Mouse (Mus musculus) forebrain, embryonic 16.5 days (tissue): ENCODE results near the gene Cbfa2t2. TPM values are rescaled to one million over a fixed set of nuclear protein-coding genes. Genes with fewer than 3 reads are reported as not detected.
"Not testable (repeated sequence)": the region's sequence is repeated elsewhere in the genome, so short reads cannot be mapped to it uniquely, and the experiment has no call there.

ENCODE experiments used
- ATAC-seq: fragments of 200-750 bp; cut with Nextera tagmentation; 2 replicates; pipeline ENCODE4 v1.8.0; 2017; ENCODE audit warnings: mild to moderate bottlenecking, moderate library complexity
- H3K27ac ChIP-seq: fragments of 300-500 bp; sonication (generic); 2 replicates; pipeline ENCODE4 v1.5.1; 2014; ENCODE audit warnings: low read length, control low read depth
- H3K27me3 ChIP-seq: fragments of 300-500 bp; sonication (generic); replicated peaks from 2 replicates; pipeline ENCODE4 v1.6.1; 2014; ENCODE audit warnings: low read length; ENCODE audit not compliant: control insufficient read depth, insufficient read depth
- H3K36me3 ChIP-seq: fragments of 300-500 bp; sonication (generic); 2 replicates; pipeline ENCODE4 v1.6.1; 2014; ENCODE audit not compliant: control insufficient read depth, insufficient read depth
- H3K4me1 ChIP-seq: fragments of 300-500 bp; sonication (generic); replicated peaks from 2 replicates; pipeline ENCODE4 v1.6.1; 2014; ENCODE audit warnings: low read length; ENCODE audit not compliant: control insufficient read depth, insufficient read depth
- H3K4me2 ChIP-seq: fragments of 300-500 bp; sonication (generic); 2 replicates; pipeline ENCODE4 v1.6.1; 2014; ENCODE audit warnings: mild to moderate bottlenecking, low read length, control low read depth
- H3K4me3 ChIP-seq: fragments of 300-500 bp; sonication (generic); replicated peaks from 2 replicates; pipeline ENCODE4 v1.5.1; 2014; ENCODE audit warnings: mild to moderate bottlenecking, low read length, control low read depth
- H3K9ac ChIP-seq: fragments of 300-500 bp; sonication (generic); replicated peaks from 2 replicates; pipeline ENCODE4 v1.6.1; 2014; ENCODE audit warnings: low read depth, low read length, control low read depth
- H3K9me3 ChIP-seq: fragments of 300-500 bp; sonication (generic); 2 replicates; pipeline ENCODE4 v1.6.1; 2016; ENCODE audit warnings: low read length; ENCODE audit not compliant: control insufficient read depth
- WGBS: fragments of 180-500 bp; shearing (Covaris S2); extraction: QIAGEN DNeasy Blood & Tissue Kit; methylation state at CpG from one replicate; pipeline ENCODE4 v1.1.7; 2014; 5-methylcytosine and 5-hydroxymethylcytosine counted together
- polyA plus RNA-seq: library from polyadenylated mRNA; unstranded; fragments of >200 nt; fragmentation: Nextera tagmentation; extraction: Ambion mirVana; gene quantifications from 2 replicates; pipeline ENCODE4 v1.2.1, GENCODE M21; 2015

Cbfa2t2 gene
- polyA plus RNA-seq, 1 experiment from 2014 or later = 73.3 TPM

DNA sequence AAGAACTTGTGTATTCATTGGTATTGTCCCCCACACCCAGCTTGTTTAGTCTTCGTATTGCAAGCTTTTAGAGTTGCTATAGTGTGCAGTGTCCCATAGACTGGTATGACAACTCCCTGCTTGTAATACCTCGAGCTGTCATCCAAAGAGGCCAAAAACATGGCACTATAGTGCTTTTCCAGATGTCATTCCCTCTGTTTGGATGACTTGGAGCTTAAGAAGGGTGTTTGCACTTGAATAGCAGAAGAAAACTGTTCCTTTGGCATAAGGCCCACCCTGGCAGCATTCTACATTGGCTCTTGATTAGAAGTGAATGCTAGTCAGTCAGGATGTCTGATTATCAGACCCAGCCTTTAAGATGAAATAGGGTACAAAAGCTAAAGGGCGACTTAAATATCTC is 40.7 kb downstream of the Cbfa2t2 start:
- H3K4me2 ChIP-seq = 0 out of 2 replicates have a peak overlapping the region, but pooled peaks have one; percentile 16
- no peak overlapping the region for H3K9ac ChIP-seq
- no peaks in the 10 kb centered on the region for H3K27me3 ChIP-seq
- H3K4me3 ChIP-seq = no peak overlapping the region
- peaks cover 24% of the 10 kb centered on the region for H3K4me1 ChIP-seq
- peak overlapping the region; percentile 60 for H3K27ac ChIP-seq
- 21% methylated on average over 3 of the region's 3 CpGs for WGBS
- H3K36me3 ChIP-seq = no peaks in the 10 kb centered on the region
- ATAC-seq = peak; percentile 91
- H3K9me3 ChIP-seq = no peaks in the 10 kb centered on the region

DNA sequence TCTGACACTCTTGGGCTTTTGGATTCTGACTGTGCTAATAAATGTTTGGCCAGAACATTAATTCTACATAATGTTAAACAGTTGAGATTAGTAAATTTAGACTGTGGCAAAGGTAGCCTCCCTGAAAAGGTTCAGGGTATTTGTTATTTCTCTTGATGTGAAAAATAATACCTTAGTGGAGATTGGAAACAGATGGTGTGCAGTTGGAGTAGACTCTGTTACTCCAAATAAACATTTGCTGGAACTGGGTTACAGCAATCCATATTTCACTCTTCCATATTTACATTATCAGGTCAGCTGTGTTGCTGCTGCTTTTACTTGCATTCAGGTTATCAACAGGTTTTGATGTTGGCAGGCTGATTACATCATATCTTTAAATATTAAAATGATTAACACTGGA is 55.5 kb downstream of the Cbfa2t2 start:
- no peaks in the 10 kb centered on the region for H3K36me3 ChIP-seq
- H3K27ac ChIP-seq = no peak overlapping the region
- no peak overlapping the region for H3K4me3 ChIP-seq
- H3K4me1 ChIP-seq = peaks cover 3% of the 10 kb centered on the region; the same call in 1 of the 2 replicates
- ATAC-seq = no peak
- no peaks in the 10 kb centered on the region for H3K9me3 ChIP-seq
- no peaks in the 10 kb centered on the region for H3K27me3 ChIP-seq
- H3K4me2 ChIP-seq = no peak overlapping the region
- H3K9ac ChIP-seq = no peak overlapping the region

GRCm38 (mm10) chr2:154493559-154493958 is 57.3 kb downstream of the Cbfa2t2 start:
- H3K36me3 ChIP-seq = not testable (repeated sequence)
- WGBS = 48% methylated on average over 2 of the region's 2 CpGs

GRCm38 (mm10) chr2:154495021-154495420 is 58.7 kb downstream of the Cbfa2t2 start:
- no peaks in the 10 kb centered on the region for H3K36me3 ChIP-seq
- H3K4me3 ChIP-seq = no peak overlapping the region
- no peaks in the 10 kb centered on the region for H3K9me3 ChIP-seq
- ATAC-seq = no peak
- peaks cover 7% of the 10 kb centered on the region; the same call in 1 of the 2 replicates for H3K4me1 ChIP-seq
- H3K27me3 ChIP-seq = no peaks in the 10 kb centered on the region
- 95% methylated on average over 4 of the region's 4 CpGs for WGBS
- H3K27ac ChIP-seq = no peak overlapping the region
- H3K4me2 ChIP-seq = no peak overlapping the region
- H3K9ac ChIP-seq = no peak overlapping the region

More at GRCm38 (mm10) chr2:154493559-154493958, 57.3 kb downstream of the Cbfa2t2 start:
- not testable (repeated sequence) for H3K27ac ChIP-seq, H3K4me1 ChIP-seq, ATAC-seq, H3K9ac ChIP-seq, H3K4me3 ChIP-seq, H3K4me2 ChIP-seq, H3K9me3 ChIP-seq, H3K27me3 ChIP-seq

DNA sequence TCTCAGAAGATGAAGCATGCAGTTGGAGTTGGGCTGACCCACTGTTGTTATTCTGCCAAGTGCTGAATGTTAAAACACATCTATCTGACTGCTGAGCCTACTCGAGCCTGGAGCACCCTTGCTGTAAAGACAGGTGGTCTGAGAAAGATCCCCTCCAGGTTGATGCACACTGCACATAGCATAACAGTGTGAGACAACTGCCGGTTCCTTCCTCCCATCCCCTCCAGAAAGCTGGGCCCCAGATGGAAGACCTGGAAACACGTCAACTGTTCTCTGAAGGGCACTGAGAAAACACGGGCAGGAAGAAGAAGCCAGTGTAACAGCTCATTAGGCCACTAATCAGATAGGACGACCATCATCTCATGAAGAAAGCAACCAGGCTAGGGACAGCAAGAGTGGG is 62.3 kb downstream of the Cbfa2t2 start:
- Histone ChIP-seq H3K4me3 (no peak overlapping the region), H3K9ac (no peak overlapping the region), H3K9me3 (no peaks in the 10 kb centered on the region), H3K4me1 (peaks cover 4% of the 10 kb centered on the region; the same call in 1 of the 2 replicates), H3K27ac (no peak overlapping the region), H3K27me3 (no peaks in the 10 kb centered on the region), H3K4me2 (no peak overlapping the region), H3K36me3 (no peaks in the 10 kb centered on the region)
- WGBS = 46% methylated on average over 5 of the region's 5 CpGs
- no peak for ATAC-seq

DNA sequence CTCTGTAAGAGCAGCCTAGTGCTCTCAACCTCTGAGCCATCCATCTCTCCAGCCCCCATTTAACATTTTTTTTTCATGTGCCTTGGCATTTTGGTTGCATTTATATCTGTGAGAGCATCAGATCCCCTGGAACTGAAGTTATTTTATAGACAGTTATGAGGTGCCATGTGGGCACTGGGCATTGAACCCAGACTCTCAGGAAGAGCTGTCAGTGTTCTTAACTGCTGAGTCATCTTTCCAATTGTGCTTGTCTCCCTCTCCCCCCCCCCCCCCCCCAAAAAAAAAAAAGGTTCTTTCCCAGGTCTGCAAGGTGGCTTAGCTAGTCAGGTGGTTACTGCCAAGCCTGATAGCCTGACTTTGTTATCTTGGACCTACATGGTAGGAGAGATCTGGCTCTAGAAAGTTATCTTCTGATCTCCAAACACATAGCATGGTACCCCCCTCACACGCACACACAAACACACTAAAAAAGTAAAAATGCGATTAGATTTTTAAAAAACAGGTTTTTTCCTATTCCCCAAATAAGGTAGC is 63.5 kb downstream of the Cbfa2t2 start:
- Histone ChIP-seq H3K36me3 (no peaks in the 10 kb centered on the region), H3K4me3 (no peak overlapping the region), H3K9ac (no peak overlapping the region), H3K4me2 (no peak overlapping the region), H3K27me3 (no peaks in the 10 kb centered on the region), H3K9me3 (no peaks in the 10 kb centered on the region), H3K27ac (no peak overlapping the region), H3K4me1 (peaks cover 4% of the 10 kb centered on the region; the same call in 1 of the 2 replicates)
- WGBS = 99% methylated on average over 2 of the region's 2 CpGs
- no peak for ATAC-seq

GRCm38 (mm10) chr2:154500758-154501157 is 64.5 kb downstream of the Cbfa2t2 start:
- Histone ChIP-seq H3K36me3 (no peaks in the 10 kb centered on the region), H3K27me3 (no peaks in the 10 kb centered on the region), H3K9me3 (no peaks in the 10 kb centered on the region), H3K4me2 (no peak overlapping the region), H3K9ac (no peak overlapping the region), H3K4me3 (no peak overlapping the region), H3K4me1 (peaks cover 4% of the 10 kb centered on the region; the same call in 1 of the 2 replicates), H3K27ac (no peak overlapping the region)
- no peak for ATAC-seq
- WGBS = 92% methylated on average over 3 of the region's 3 CpGs

- peak overlapping the region; percentile 47 for H3K27ac ChIP-seq
- no peaks in the 10 kb centered on the region for H3K27me3 ChIP-seq
- peaks cover 12% of the 10 kb centered on the region for H3K36me3 ChIP-seq
- H3K4me3 ChIP-seq = no peak overlapping the region
- peaks cover 16% of the 10 kb centered on the region for H3K4me1 ChIP-seq
- H3K9ac ChIP-seq = no peak overlapping the region
- ATAC-seq = no peak
- WGBS = 20% methylated on average over 2 of the region's 2 CpGs
- no peaks in the 10 kb centered on the region for H3K9me3 ChIP-seq
- no peak overlapping the region for H3K4me2 ChIP-seq
Measured at GRCm38 (mm10) chr2:154507076-154507475, 70.8 kb downstream of the Cbfa2t2 start.

- Histone ChIP-seq H3K4me3 (no peak overlapping the region), H3K9ac (no peak overlapping the region), H3K27me3 (no peaks in the 10 kb centered on the region), H3K36me3 (peaks cover 15% of the 10 kb centered on the region), H3K9me3 (no peaks in the 10 kb centered on the region), H3K4me1 (peaks cover 16% of the 10 kb centered on the region), H3K27ac (peak overlapping the region; percentile 47), H3K4me2 (no peak overlapping the region)
- 52% methylated on average over 9 of the region's 9 CpGs for WGBS
- ATAC-seq = no peak
Measured at GRCm38 (mm10) chr2:154507566-154508283, 71.4 kb downstream of the Cbfa2t2 start.
